23 mouse cellular contexts compared by ENCODE assay signal in genomic region chr11:101507090-101507489, GRCm38 (mm10). TPM values are rescaled to one million over a fixed set of nuclear protein-coding genes. Genes with fewer than 3 reads are reported as not detected.
DNase-seq lines count a peak whose midpoint lies in the region; ATAC-seq and TF ChIP-seq lines count a peak whose summit lies in the region.
"Had no signal": no experiment of that assay in that cellular context is flagged by ENCODE, and none has a peak within 500 bp of the region (broad histone marks: within the 10 kb centered on the region; RNA-seq: fewer than 3 reads in every experiment).

No protein-coding gene starts in this region.

- no peaks in the 10 kb centered on the region for H3K27me3 ChIP-seq in intestine, postnatal 0 days (replicated peaks; ENCODE audit: control insufficient read depth, insufficient read depth, low read length)
- H3K27me3 ChIP-seq in kidney, embryonic 16.5 days (ENCODE audit: insufficient read depth, low read length): no peaks in the 10 kb centered on the region
- H3K27me3 ChIP-seq in midbrain, embryonic 10.5 days (ENCODE audit: low read depth, poor library complexity, severe bottlenecking): no peaks in the 10 kb centered on the region
- H3K27me3 ChIP-seq: embryonic facial prominence, embryonic 12.5 days; embryonic facial prominence, embryonic 15.5 days; heart, embryonic 13.5 days had no signal

- H3K27ac ChIP-seq in intestine, postnatal 0 days (ENCODE audit: low read depth, low read length): no peak overlapping the region
- no peak overlapping the region for H3K27ac ChIP-seq in kidney, embryonic 16.5 days (ENCODE audit: low read length)
- no peak overlapping the region for H3K27ac ChIP-seq in midbrain, embryonic 10.5 days (replicated peaks)
- H3K27ac ChIP-seq: embryonic facial prominence, embryonic 12.5 days; embryonic facial prominence, embryonic 15.5 days; heart, embryonic 13.5 days; hindbrain, embryonic 14.5 days; hindbrain, postnatal 0 days had no signal

- WGBS in intestine, postnatal 0 days: 54% methylated on average over 7 of the region's 7 CpGs
- 94% methylated on average over 7 of the region's 7 CpGs for WGBS in kidney, embryonic 16.5 days
- 95% methylated on average over 7 of the region's 7 CpGs for whole genome bisulfite sequencing in midbrain, embryonic 10.5 days

- peak; percentile 85; the same call in 1 of the 2 replicates for ATAC-seq in intestine, postnatal 0 days
- ATAC-seq in kidney, embryonic 16.5 days (ENCODE audit: low FRiP score, low TSS enrichment): no peak
- ATAC-seq: forebrain, embryonic 14.5 days; hindbrain, postnatal 0 days had no signal

- no peak overlapping the region for H3K4me2 ChIP-seq in intestine, postnatal 0 days (replicated peaks; ENCODE audit: low read depth)
- H3K4me2 ChIP-seq in kidney, embryonic 16.5 days (replicated peaks; ENCODE audit: low read depth, low read length): no peak overlapping the region
- H3K4me2 ChIP-seq: embryonic facial prominence, embryonic 12.5 days; embryonic facial prominence, embryonic 15.5 days; heart, embryonic 13.5 days; hindbrain, embryonic 14.5 days had no signal

- DNase-seq in lung, adult 18-20 months: peak; percentile 34 to 36
- DNase-seq in lung, postnatal 14 days: no peak
- peak; percentile 39 for DNase-seq in lung, postnatal 36 days
- no peak for DNase-seq in lung, postnatal 10 days
- DNase-seq in gonadal fat pad, adult 2 months (ENCODE audit: low read depth): peak; percentile 19
- no peak for DNase-seq in midbrain, embryonic 10.5 days (ENCODE audit: low spot score)
- DNase-seq: adrenal gland, postnatal 10 days; adrenal gland, postnatal 36 days; cerebellum, adult 18-20 months; cerebellum, adult 9-11 months; cerebellum, postnatal 25 days; gastrocnemius, postnatal 14 days; heart, adult 18-20 months; heart, postnatal 14 days; heart, postnatal 4 days had no signal

- peaks cover 12% of the 10 kb centered on the region; the same call in 1 of the 2 replicates for H3K36me3 ChIP-seq in intestine, postnatal 0 days (ENCODE audit: control insufficient read depth, insufficient read depth)
- H3K36me3 ChIP-seq in kidney, embryonic 16.5 days (ENCODE audit: insufficient read depth, low read length): peaks cover 36% of the 10 kb centered on the region
- H3K36me3 ChIP-seq in midbrain, embryonic 10.5 days: peaks cover 98% of the 10 kb centered on the region

- H3K4me3 ChIP-seq in intestine, postnatal 0 days (ENCODE audit: low read depth, low read length): no peak overlapping the region
- no peak overlapping the region for H3K4me3 ChIP-seq in kidney, embryonic 16.5 days (ENCODE audit: low read length)
- no peak overlapping the region for H3K4me3 ChIP-seq in midbrain, embryonic 10.5 days
- H3K4me3 ChIP-seq: embryonic facial prominence, embryonic 12.5 days; embryonic facial prominence, embryonic 15.5 days; heart, embryonic 13.5 days had no signal

- H3K9ac ChIP-seq in intestine, postnatal 0 days (ENCODE audit: low read depth, low read length): no peak overlapping the region
- H3K9ac ChIP-seq in kidney, embryonic 16.5 days (replicated peaks; ENCODE audit: low read length): no peak overlapping the region
- H3K9ac ChIP-seq: embryonic facial prominence, embryonic 12.5 days; embryonic facial prominence, embryonic 15.5 days; heart, embryonic 13.5 days; hindbrain, embryonic 14.5 days had no signal

- H3K9me3 ChIP-seq in intestine, postnatal 0 days (ENCODE audit: control insufficient read depth): no peaks in the 10 kb centered on the region
- no peaks in the 10 kb centered on the region for H3K9me3 ChIP-seq in kidney, embryonic 16.5 days (ENCODE audit: low read length)
- H3K9me3 ChIP-seq in midbrain, embryonic 10.5 days (replicated peaks): no peaks in the 10 kb centered on the region
- H3K9me3 ChIP-seq: embryonic facial prominence, embryonic 12.5 days; embryonic facial prominence, embryonic 15.5 days; heart, embryonic 13.5 days had no signal

- H3K4me1 ChIP-seq in intestine, postnatal 0 days (replicated peaks; ENCODE audit: control insufficient read depth, insufficient read depth, low read length): no peaks in the 10 kb centered on the region
- H3K4me1 ChIP-seq in kidney, embryonic 16.5 days (ENCODE audit: insufficient read depth, low read length): no peaks in the 10 kb centered on the region
- no peaks in the 10 kb centered on the region for H3K4me1 ChIP-seq in midbrain, embryonic 10.5 days
- H3K4me1 ChIP-seq: embryonic facial prominence, embryonic 12.5 days; embryonic facial prominence, embryonic 15.5 days had no signal

- no peak for TF ChIP-seq CTCF in intestine, postnatal 0 days (IDR thresholded peaks at IDR 0.05; ENCODE audit: low read depth)

RNA-seq across cellular contexts. Expression of gene Vat1, which starts 41.1 kb away (rescaled TPM):
- 140 and 168 TPM in 2 replicates for polyA plus RNA-seq in gonadal fat pad, adult 2 months (2012; rRNA removed)
- 94.5 and 95.6 TPM in 2 replicates for polyA plus RNA-seq in intestine, postnatal 0 days (2015; fragmentation: Nextera tagmentation; extraction: Ambion mirVana)
- 36.5 and 39.3 TPM in 2 replicates for polyA plus RNA-seq in kidney, embryonic 16.5 days (2015; fragmentation: Nextera tagmentation; extraction: Ambion mirVana)
- polyA plus RNA-seq in midbrain, embryonic 10.5 days (2016; fragmentation: Nextera tagmentation; extraction: Ambion mirVana): 36.1 and 47.7 TPM in 2 replicates

RNA-seq across cellular contexts. Expression of gene Rnd2, which starts 42.3 kb away (rescaled TPM):
- 16.3 and 21.6 TPM in 2 replicates for polyA plus RNA-seq in gonadal fat pad, adult 2 months (2012; rRNA removed)
- 27.8 and 31.9 TPM in 2 replicates for polyA plus RNA-seq in intestine, postnatal 0 days (2015; fragmentation: Nextera tagmentation; extraction: Ambion mirVana)
- 10.9 and 11.3 TPM in 2 replicates for polyA plus RNA-seq in kidney, embryonic 16.5 days (2015; fragmentation: Nextera tagmentation; extraction: Ambion mirVana)
- 38.8 and 57.7 TPM in 2 replicates for polyA plus RNA-seq in midbrain, embryonic 10.5 days (2016; fragmentation: Nextera tagmentation; extraction: Ambion mirVana)

RNA-seq across cellular contexts. Expression of gene Brca1, which starts 44.7 kb away (rescaled TPM):
- 0.39 and 0.46 TPM in 2 replicates for polyA plus RNA-seq in gonadal fat pad, adult 2 months (2012; rRNA removed)
- polyA plus RNA-seq in intestine, postnatal 0 days (2015; fragmentation: Nextera tagmentation; extraction: Ambion mirVana): 2.3 and 3.3 TPM in 2 replicates
- 12.5 and 14.9 TPM in 2 replicates for polyA plus RNA-seq in kidney, embryonic 16.5 days (2015; fragmentation: Nextera tagmentation; extraction: Ambion mirVana)
- polyA plus RNA-seq in midbrain, embryonic 10.5 days (2016; fragmentation: Nextera tagmentation; extraction: Ambion mirVana): 21.6 and 23.0 TPM in 2 replicates

RNA-seq across cellular contexts. Expression of gene Nbr1, which starts 44.9 kb away (rescaled TPM):
- 96.8 and 109 TPM in 2 replicates for polyA plus RNA-seq in gonadal fat pad, adult 2 months (2012; rRNA removed)
- 44.5 and 54.1 TPM in 2 replicates for polyA plus RNA-seq in intestine, postnatal 0 days (2015; fragmentation: Nextera tagmentation; extraction: Ambion mirVana)
- 84.7 and 90.0 TPM in 2 replicates for polyA plus RNA-seq in kidney, embryonic 16.5 days (2015; fragmentation: Nextera tagmentation; extraction: Ambion mirVana)
- 69.9 and 83.7 TPM in 2 replicates for polyA plus RNA-seq in midbrain, embryonic 10.5 days (2016; fragmentation: Nextera tagmentation; extraction: Ambion mirVana)

RNA-seq across cellular contexts. Expression of gene Ifi35, which starts 58.9 kb away (rescaled TPM):
- 45.9 and 61.9 TPM in 2 replicates for polyA plus RNA-seq in gonadal fat pad, adult 2 months (2012; rRNA removed)
- 100 and 102 TPM in 2 replicates for polyA plus RNA-seq in intestine, postnatal 0 days (2015; fragmentation: Nextera tagmentation; extraction: Ambion mirVana)
- polyA plus RNA-seq in kidney, embryonic 16.5 days (2015; fragmentation: Nextera tagmentation; extraction: Ambion mirVana): 17.9 and 18.6 TPM in 2 replicates
- 3.2 and 4.0 TPM in 2 replicates for polyA plus RNA-seq in midbrain, embryonic 10.5 days (2016; fragmentation: Nextera tagmentation; extraction: Ambion mirVana)

Comparison
In these comparisons a context has a peak if more than half of its experiments do, and no peak if none do; other contexts are left out.
1. DNase-seq: peak in lung, adult 18-20 months (2 of 2), lung, postnatal 36 days (single experiment) and gonadal fat pad, adult 2 months (single experiment); none in lung, postnatal 14 days (single experiment), lung, postnatal 10 days (single experiment) and midbrain, embryonic 10.5 days (single experiment).